Mouse (Mus musculus) megakaryocyte progenitor cell, adult 5-6 weeks (primary cell): Measurements from ENCODE around the gene Ifnz. TPM values are rescaled to one million over a fixed set of nuclear protein-coding genes. Genes with fewer than 3 reads are reported as not detected.
"Not testable (repeated sequence)": the region's sequence is repeated elsewhere in the genome, so short reads cannot be mapped to it uniquely, and the experiment has no call there.

Source experiments
- ATAC-seq: replicated peaks from 2 replicates; pipeline ENCODE4 v1.8.0; 2016; ENCODE audit warnings: mild to moderate bottlenecking, moderate TSS enrichment, inconsistent platforms; ENCODE audit not compliant: poor library complexity
- total RNA-seq, 2 experiments: library from RNA; stranded (forward) in 1 of 2; stranded (reverse) in 1 of 2; fragments of 157-497, 149-512 nt in 1 of 2; fragments of 200-1000 nt in 1 of 2; gene quantifications; 2 replicates each; pipeline versions ENCODE4 v1.2.3 to v1.2.4; 2015 to 2017

Ifnz gene
- total RNA-seq, 2 experiments from 2014 or later = 0.25 TPM; not detected in 1

GRCm38 (mm10) chr4:88782335-88782734, 404 bp downstream of the Ifnz start:
- not testable (repeated sequence) for ATAC-seq

DNA sequence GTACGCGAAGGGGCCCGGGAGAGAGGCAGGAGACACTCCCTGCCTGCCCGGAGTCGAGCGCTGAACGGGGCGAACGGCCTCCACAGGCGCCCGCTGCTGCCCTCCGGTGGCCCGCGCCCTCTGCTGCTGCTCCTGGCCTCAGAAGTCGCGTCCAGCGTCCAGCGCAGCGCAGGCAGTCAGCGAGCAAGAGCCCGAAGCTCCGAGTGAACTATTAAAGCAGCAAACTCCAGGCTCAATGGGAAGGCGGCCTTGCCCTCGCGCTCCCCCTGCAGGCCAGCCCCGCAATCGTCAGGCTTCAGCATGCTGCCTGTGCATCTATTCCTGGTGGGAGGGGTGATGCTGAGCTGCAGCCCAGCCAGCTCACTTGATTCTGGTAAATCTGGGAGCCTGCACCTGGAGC, 3.5 kb downstream of the Ifnz start, which contains the start of gene Gm13276:
Gene Gm13276, plus strand, starts transcription at position 301 of the 400 bp plus-strand sequence.
- ATAC-seq = not testable (repeated sequence)

DNA sequence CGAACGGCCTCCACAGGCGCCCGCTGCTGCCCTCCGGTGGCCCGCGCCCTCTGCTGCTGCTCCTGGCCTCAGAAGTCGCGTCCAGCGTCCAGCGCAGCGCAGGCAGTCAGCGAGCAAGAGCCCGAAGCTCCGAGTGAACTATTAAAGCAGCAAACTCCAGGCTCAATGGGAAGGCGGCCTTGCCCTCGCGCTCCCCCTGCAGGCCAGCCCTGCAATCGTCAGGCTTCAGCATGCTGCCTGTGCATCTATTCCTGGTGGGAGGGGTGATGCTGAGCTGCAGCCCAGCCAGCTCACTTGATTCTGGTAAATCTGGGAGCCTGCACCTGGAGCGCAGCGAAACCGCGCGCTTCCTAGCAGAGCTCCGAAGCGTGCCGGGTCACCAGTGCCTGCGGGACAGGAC, 6.5 kb downstream of the Ifnz start, which contains the start of gene Gm13277:
Gene Gm13277, plus strand, starts transcription at position 231 of the 400 bp plus-strand sequence.
- ATAC-seq = not testable (repeated sequence)

GRCm38 (mm10) chr4:88791250-88791649, 9.3 kb downstream of the Ifnz start, which contains the start of gene Gm13278:
Gene Gm13278 (plus strand): TSS chr4:88791550.
- ATAC-seq = not testable (repeated sequence)

- ATAC-seq = not testable (repeated sequence)
Measured at GRCm38 (mm10) chr4:88793936-88794675, 12.2 kb downstream of the Ifnz start, which contains the start of gene Gm13275. Gene Gm13275 (plus strand): TSS chr4:88794487.

DNA sequence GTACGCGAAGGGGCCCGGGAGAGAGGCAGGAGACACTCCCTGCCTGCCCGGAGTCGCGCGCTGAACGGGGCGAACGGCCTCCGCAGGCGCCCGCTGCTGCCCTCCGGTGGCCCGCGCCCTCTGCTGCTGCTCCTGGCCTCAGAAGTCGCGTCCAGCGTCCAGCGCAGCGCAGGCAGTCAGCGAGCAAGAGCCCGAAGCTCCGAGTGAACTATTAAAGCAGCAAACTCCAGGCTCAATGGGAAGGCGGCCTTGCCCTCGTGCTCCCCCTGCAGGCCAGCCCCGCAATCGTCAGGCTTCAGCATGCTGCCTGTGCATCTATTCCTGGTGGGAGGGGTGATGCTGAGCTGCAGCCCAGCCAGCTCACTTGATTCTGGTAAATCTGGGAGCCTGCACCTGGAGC, 15.2 kb downstream of the Ifnz start, which contains the start of gene Gm13279:
Gene Gm13279, plus strand, starts transcription at position 301 of the 400 bp plus-strand sequence.
- ATAC-seq = not testable (repeated sequence)

DNA sequence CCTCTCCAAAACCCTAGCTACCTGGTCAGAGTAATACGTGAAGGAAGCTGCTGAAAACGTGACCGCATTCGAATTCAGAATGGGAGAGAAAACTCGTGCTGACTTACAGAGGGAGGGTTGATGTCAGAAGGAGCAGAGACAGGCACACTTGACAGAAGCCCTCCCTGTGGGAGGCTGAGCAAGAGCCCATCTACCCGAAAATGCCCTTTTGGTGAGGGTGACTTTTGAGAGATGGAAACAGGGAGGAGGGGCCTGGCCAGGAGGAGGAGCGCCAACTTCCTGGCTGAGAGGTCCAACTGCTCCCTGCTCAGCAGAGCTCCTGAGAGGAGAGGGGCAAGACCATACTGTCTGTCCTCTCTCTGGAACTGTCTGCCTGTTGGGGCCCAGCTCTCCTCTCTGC, 17.4 kb downstream of the Ifnz start, which contains the start of gene Gm13285:
Gene Gm13285, plus strand, starts transcription at position 301 of the 400 bp plus-strand sequence.
- not testable (repeated sequence) for ATAC-seq

DNA sequence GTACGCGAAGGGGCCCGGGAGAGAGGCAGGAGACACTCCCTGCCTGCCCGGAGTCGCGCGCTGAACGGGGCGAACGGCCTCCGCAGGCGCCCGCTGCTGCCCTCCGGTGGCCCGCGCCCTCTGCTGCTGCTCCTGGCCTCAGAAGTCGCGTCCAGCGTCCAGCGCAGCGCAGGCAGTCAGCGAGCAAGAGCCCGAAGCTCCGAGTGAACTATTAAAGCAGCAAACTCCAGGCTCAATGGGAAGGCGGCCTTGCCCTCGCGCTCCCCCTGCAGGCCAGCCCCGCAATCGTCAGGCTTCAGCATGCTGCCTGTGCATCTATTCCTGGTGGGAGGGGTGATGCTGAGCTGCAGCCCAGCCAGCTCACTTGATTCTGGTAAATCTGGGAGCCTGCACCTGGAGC, 21.0 kb downstream of the Ifnz start, which contains the start of gene Gm13287:
Gene Gm13287, plus strand, starts transcription at position 301 of the 400 bp plus-strand sequence.
- not testable (repeated sequence) for ATAC-seq

- not testable (repeated sequence) for ATAC-seq
Measured at GRCm38 (mm10) chr4:88805231-88805630, 23.3 kb downstream of the Ifnz start, which contains the start of gene Gm13288. Gene Gm13288 (plus strand): TSS chr4:88805531.

DNA sequence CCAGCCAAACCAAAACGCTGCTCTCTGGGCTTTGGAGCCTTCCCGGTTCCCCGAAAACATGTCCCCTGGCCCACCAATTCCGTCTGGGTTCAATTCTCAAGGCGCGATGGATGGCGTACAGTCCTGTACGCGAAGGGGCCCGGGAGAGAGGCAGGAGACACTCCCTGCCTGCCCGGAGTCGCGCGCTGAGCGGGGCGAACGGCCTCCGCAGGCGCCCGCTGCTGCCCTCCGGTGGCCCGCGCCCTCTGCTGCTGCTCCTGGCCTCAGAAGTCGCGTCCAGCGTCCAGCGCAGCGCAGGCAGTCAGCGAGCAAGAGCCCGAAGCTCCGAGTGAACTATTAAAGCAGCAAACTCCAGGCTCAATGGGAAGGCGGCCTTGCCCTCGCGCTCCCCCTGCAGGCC, 23.8 kb downstream of the Ifnz start:
- ATAC-seq = not testable (repeated sequence)

DNA sequence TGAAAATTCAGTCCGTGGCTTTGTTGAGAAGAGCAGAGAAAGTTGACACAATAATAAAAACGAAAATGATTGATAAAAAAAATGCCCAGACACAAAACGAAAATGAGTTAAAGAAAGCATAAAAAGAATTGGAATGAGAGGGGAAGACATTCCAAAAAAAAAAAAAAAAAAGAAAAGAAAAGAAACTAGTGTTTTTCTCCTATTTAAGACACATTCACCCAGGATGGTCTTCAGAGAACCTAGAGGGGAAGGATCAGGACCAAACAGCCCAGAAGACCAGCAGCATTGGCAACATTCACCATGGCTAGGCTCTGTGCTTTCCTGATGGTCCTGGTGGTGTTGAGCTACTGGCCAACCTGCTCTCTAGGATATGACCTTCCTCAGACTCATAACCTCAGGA, 34.0 kb downstream of the Ifnz start, which contains the start of gene Ifna7:
Gene Ifna7, plus strand, starts transcription at position 301 of the 400 bp plus-strand sequence.
- ATAC-seq = no peak

- ATAC-seq = no peak
Measured at GRCm38 (mm10) chr4:88819659-88820058, 37.7 kb downstream of the Ifnz start, which contains the start of gene Ifna11. Gene Ifna11 (plus strand): TSS chr4:88819959.

DNA sequence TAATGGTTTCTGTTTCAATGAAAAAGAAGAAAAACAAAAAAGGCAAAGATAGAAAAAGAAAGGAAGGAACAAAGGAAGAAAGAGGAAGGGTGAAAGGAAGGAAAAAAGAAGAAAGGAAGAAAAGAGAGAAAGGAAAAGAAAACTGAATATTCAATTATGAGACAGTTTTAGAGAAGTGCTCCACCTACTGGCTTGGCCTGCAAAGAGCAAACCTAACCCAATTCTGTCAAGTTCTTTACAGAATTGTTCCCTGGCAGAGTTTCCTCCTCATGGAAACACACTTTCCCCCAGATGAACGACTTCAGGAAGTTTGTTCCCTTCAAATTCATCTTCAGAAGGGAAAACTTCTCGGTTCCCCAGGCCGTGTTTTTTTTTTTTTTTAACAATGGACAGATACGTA, 41.1 kb downstream of the Ifnz start:
- ATAC-seq = peak; percentile 66

- ATAC-seq = not testable (repeated sequence)
Measured at GRCm38 (mm10) chr4:88827116-88827515, 45.2 kb downstream of the Ifnz start, which contains the start of gene Ifna6. Gene Ifna6 (plus strand): TSS chr4:88827416.

GRCm38 (mm10) chr4:88830523-88830922, 48.6 kb downstream of the Ifnz start:
- peak; percentile 64 for ATAC-seq

Other genes starting within 250 kb of the Ifnz start
Only the 30 nearest of the 31 such genes appear.
- not detected in 2 replicates for gene Ifna14, start 210.3 kb upstream of the Ifnz start, total RNA-seq (2015)
- not detected in 2 replicates for gene Ifna14, start 210.3 kb upstream of the Ifnz start, total RNA-seq (2017)
- not detected in 2 replicates for gene Ifna9, start 189.7 kb upstream of the Ifnz start, total RNA-seq (2015)
- gene Ifna9, start 189.7 kb upstream of the Ifnz start, total RNA-seq (2017) = not detected in 2 replicates
- gene Ifna12, start 178.8 kb upstream of the Ifnz start, total RNA-seq (2015) = not detected in 2 replicates
- not detected in 2 replicates for gene Ifna12, start 178.8 kb upstream of the Ifnz start, total RNA-seq (2017)
- not detected in 2 replicates for gene C87499, start 147.7 kb upstream of the Ifnz start, total RNA-seq (2015)
- gene C87499, start 147.7 kb upstream of the Ifnz start, total RNA-seq (2017) = not detected in 2 replicates
- gene Ifna13, start 137.7 kb upstream of the Ifnz start, total RNA-seq (2015) = not detected in 2 replicates
- 0.20 and 0.29 TPM in 2 replicates for gene Ifna13, start 137.7 kb upstream of the Ifnz start, total RNA-seq (2017)
- not detected in 2 replicates for gene Ifna16, start 105.2 kb upstream of the Ifnz start, total RNA-seq (2015)
- gene Ifna16, start 105.2 kb upstream of the Ifnz start, total RNA-seq (2017) = not detected in 2 replicates
- not detected in 2 replicates for gene Ifna2, start 98.2 kb upstream of the Ifnz start, total RNA-seq (2015)
- not detected in 2 replicates for gene Ifna2, start 98.2 kb upstream of the Ifnz start, total RNA-seq (2017)
- not detected in 2 replicates for gene Ifnab, start 90.8 kb upstream of the Ifnz start, total RNA-seq (2015)
- gene Ifnab, start 90.8 kb upstream of the Ifnz start, total RNA-seq (2017) = not detected in 2 replicates
- gene Gm26566, start 60.3 kb upstream of the Ifnz start, total RNA-seq (2015) = 0.56 TPM in 1 of 2 replicates, not detected in the other
- 1.2 and 1.5 TPM in 2 replicates for gene Gm26566, start 60.3 kb upstream of the Ifnz start, total RNA-seq (2017)
- 48.8 and 49.8 TPM in 2 replicates for gene Klhl9, start 59.7 kb upstream of the Ifnz start, total RNA-seq (2015)
- 70.2 and 85.6 TPM in 2 replicates for gene Klhl9, start 59.7 kb upstream of the Ifnz start, total RNA-seq (2017)
- gene Gm13271, start 27.3 kb upstream of the Ifnz start, total RNA-seq (2015) = not detected in 2 replicates
- not detected in 2 replicates for gene Gm13271, start 27.3 kb upstream of the Ifnz start, total RNA-seq (2017)
- not detected in 2 replicates for gene Gm13283, start 22.0 kb upstream of the Ifnz start, total RNA-seq (2015)
- 0.67 and 0.68 TPM in 2 replicates for gene Gm13283, start 22.0 kb upstream of the Ifnz start, total RNA-seq (2017)
- gene Gm13290, start 8.3 kb upstream of the Ifnz start, total RNA-seq (2015) = not detected in 2 replicates
- not detected in 2 replicates for gene Gm13290, start 8.3 kb upstream of the Ifnz start, total RNA-seq (2017)
- not detected in 2 replicates for gene Gm13289, start 5.2 kb upstream of the Ifnz start, total RNA-seq (2015)
- gene Gm13289, start 5.2 kb upstream of the Ifnz start, total RNA-seq (2017) = not detected in 2 replicates
- 0.49 TPM in 1 of 2 replicates, not detected in the other for gene Gm13272, start 2.3 kb upstream of the Ifnz start, total RNA-seq (2015)
- gene Gm13272, start 2.3 kb upstream of the Ifnz start, total RNA-seq (2017) = not detected in 2 replicates
- not detected in 2 replicates for gene Gm13276, start 3.6 kb downstream of the Ifnz start, total RNA-seq (2015)
- gene Gm13276, start 3.6 kb downstream of the Ifnz start, total RNA-seq (2017) = not detected in 2 replicates
- gene Gm13277, start 6.5 kb downstream of the Ifnz start, total RNA-seq (2015) = not detected in 2 replicates
- gene Gm13277, start 6.5 kb downstream of the Ifnz start, total RNA-seq (2017) = not detected in 2 replicates
- gene Gm13278, start 9.4 kb downstream of the Ifnz start, total RNA-seq (2015) = not detected in 2 replicates
- not detected in 2 replicates for gene Gm13278, start 9.4 kb downstream of the Ifnz start, total RNA-seq (2017)
- not detected in 2 replicates for gene Gm13275, start 12.4 kb downstream of the Ifnz start, total RNA-seq (2015)
- not detected in 2 replicates for gene Gm13275, start 12.4 kb downstream of the Ifnz start, total RNA-seq (2017)
- gene Gm13279, start 15.3 kb downstream of the Ifnz start, total RNA-seq (2015) = not detected in 2 replicates
- gene Gm13279, start 15.3 kb downstream of the Ifnz start, total RNA-seq (2017) = not detected in 2 replicates
- not detected in 2 replicates for gene Gm13285, start 17.5 kb downstream of the Ifnz start, total RNA-seq (2015)
- gene Gm13285, start 17.5 kb downstream of the Ifnz start, total RNA-seq (2017) = not detected in 2 replicates
- gene Gm13287, start 21.1 kb downstream of the Ifnz start, total RNA-seq (2015) = not detected in 2 replicates
- not detected in 2 replicates for gene Gm13287, start 21.1 kb downstream of the Ifnz start, total RNA-seq (2017)
- 0.07 TPM in 1 of 2 replicates, not detected in the other for gene Gm13288, start 23.4 kb downstream of the Ifnz start, total RNA-seq (2015)
- gene Gm13288, start 23.4 kb downstream of the Ifnz start, total RNA-seq (2017) = 0.07 and 0.12 TPM in 2 replicates
- gene Ifna7, start 34.1 kb downstream of the Ifnz start, total RNA-seq (2015) = not detected in 2 replicates
- gene Ifna7, start 34.1 kb downstream of the Ifnz start, total RNA-seq (2017) = not detected in 2 replicates
- not detected in 2 replicates for gene Ifna11, start 37.8 kb downstream of the Ifnz start, total RNA-seq (2015)
- not detected in 2 replicates for gene Ifna11, start 37.8 kb downstream of the Ifnz start, total RNA-seq (2017)
- gene Ifna6, start 45.3 kb downstream of the Ifnz start, total RNA-seq (2015) = not detected in 2 replicates
- gene Ifna6, start 45.3 kb downstream of the Ifnz start, total RNA-seq (2017) = not detected in 2 replicates
- not detected in 2 replicates for gene Ifna5, start 53.4 kb downstream of the Ifnz start, total RNA-seq (2015)
- gene Ifna5, start 53.4 kb downstream of the Ifnz start, total RNA-seq (2017) = not detected in 2 replicates
- gene Ifna4, start 59.7 kb downstream of the Ifnz start, total RNA-seq (2015) = not detected in 2 replicates
- gene Ifna4, start 59.7 kb downstream of the Ifnz start, total RNA-seq (2017) = not detected in 2 replicates
- not detected in 2 replicates for gene Ifna1, start 68.0 kb downstream of the Ifnz start, total RNA-seq (2015)
- gene Ifna1, start 68.0 kb downstream of the Ifnz start, total RNA-seq (2017) = not detected in 2 replicates
- gene Ifne, start 98.1 kb downstream of the Ifnz start, total RNA-seq (2015) = not detected in 2 replicates
- gene Ifne, start 98.1 kb downstream of the Ifnz start, total RNA-seq (2017) = not detected in 2 replicates